Mouse (Mus musculus) bone marrow macrophage, adult 2 months (primary cell): ENCODE results near the gene Msh2. TPM values are rescaled to one million over a fixed set of nuclear protein-coding genes. Genes with fewer than 3 reads are reported as not detected.
"Not testable (repeated sequence)": the region's sequence is repeated elsewhere in the genome, so short reads cannot be mapped to it uniquely, and the experiment has no call there.

ENCODE experiments used
- H3K27ac ChIP-seq: 2 replicates; pipeline ENCODE4 v1.5.1; 2012; ENCODE audit warnings: low read depth, low read length; ENCODE audit not compliant: insufficient read depth
- H3K4me1 ChIP-seq: 2 replicates; pipeline ENCODE4 v1.6.1; 2012; ENCODE audit warnings: low read length; ENCODE audit not compliant: control insufficient read depth, insufficient read depth
- H3K4me3 ChIP-seq: 2 replicates; pipeline ENCODE4 v1.5.1; 2012; ENCODE audit warnings: mild to moderate bottlenecking, low read length, moderate library complexity; ENCODE audit not compliant: insufficient read depth
- CTCF ChIP-seq: IDR thresholded peaks from 2 replicates; pipeline ENCODE4 v1.5.1; 2012; ENCODE audit warnings: low read depth, mild to moderate bottlenecking, low read length, moderate library complexity
- POLR2A ChIP-seq: IDR thresholded peaks from 2 replicates; pipeline ENCODE4 v1.6.1; 2012; ENCODE audit warnings: mild to moderate bottlenecking, low read depth, low read length, borderline replicate concordance
- polyA plus RNA-seq: library from polyadenylated mRNA; stranded (reverse); fragments of >200 nt; gene quantifications from 2 replicates; pipeline ENCODE4 v1.2.4, GENCODE M21; 2012; ENCODE audit not compliant: missing spikeins, insufficient read depth, insufficient read length

The Msh2 gene
- polyA plus RNA-seq, 1 experiment, result 17.1 TPM

- no peak overlapping the region for H3K4me3 ChIP-seq
- TF ChIP-seq POLR2A, result no peak
- TF ChIP-seq CTCF, result no peak
- no peak overlapping the region for H3K27ac ChIP-seq
- peaks cover 3% of the 10 kb centered on the region; the same call in 1 of the 2 replicates for H3K4me1 ChIP-seq
Measured at GRCm38 (mm10) chr17:87664238-87664637, 7.9 kb upstream of the Msh2 start.

- TF ChIP-seq CTCF (peak; percentile 4; the same call in 1 of the 2 replicates), POLR2A (no peak)
Measured at GRCm38 (mm10) chr17:87665066-87665822, 6.9 kb upstream of the Msh2 start.

GRCm38 (mm10) chr17:87672677-87673286, 652 bp downstream of the Msh2 start:
- no peak overlapping the region for H3K27ac ChIP-seq
- peaks cover 9% of the 10 kb centered on the region for H3K4me1 ChIP-seq
- H3K4me3 ChIP-seq, result peak overlapping the region; percentile 68
- no peak for TF ChIP-seq POLR2A
- TF ChIP-seq CTCF, result no peak

More at GRCm38 (mm10) chr17:87665066-87665822, 6.9 kb upstream of the Msh2 start:
- peaks cover 3% of the 10 kb centered on the region; the same call in 1 of the 2 replicates for H3K4me1 ChIP-seq
- no peak overlapping the region for H3K4me3 ChIP-seq
- no peak overlapping the region for H3K27ac ChIP-seq

GRCm38 (mm10) chr17:87676916-87677474, 4.9 kb downstream of the Msh2 start:
- not testable (repeated sequence) for H3K4me3 ChIP-seq, H3K27ac ChIP-seq, H3K4me1 ChIP-seq

GRCm38 (mm10) chr17:87677656-87678055, 5.5 kb downstream of the Msh2 start:
- Histone ChIP-seq H3K4me1 (peaks cover 7% of the 10 kb centered on the region), H3K4me3 (no peak overlapping the region), H3K27ac (no peak overlapping the region)
- TF ChIP-seq CTCF (no peak), POLR2A (no peak)

- H3K4me3 ChIP-seq, result no peak overlapping the region
- H3K27ac ChIP-seq, result no peak overlapping the region
- TF ChIP-seq POLR2A (no peak), CTCF (no peak)
- no peaks in the 10 kb centered on the region for H3K4me1 ChIP-seq
Measured at GRCm38 (mm10) chr17:87689217-87689616, 17.1 kb downstream of the Msh2 start.

- H3K4me3 ChIP-seq, result no peak overlapping the region
- no peaks in the 10 kb centered on the region for H3K4me1 ChIP-seq
- no peak overlapping the region for H3K27ac ChIP-seq
- no peak for TF ChIP-seq POLR2A
- no peak for TF ChIP-seq CTCF
Measured at GRCm38 (mm10) chr17:87691958-87692357, 19.8 kb downstream of the Msh2 start.

GRCm38 (mm10) chr17:87695874-87696465, 23.8 kb downstream of the Msh2 start:
- Histone ChIP-seq H3K4me1 (no peaks in the 10 kb centered on the region), H3K4me3 (no peak overlapping the region), H3K27ac (no peak overlapping the region; the same call in 1 of the 2 replicates)
- TF ChIP-seq CTCF (no peak), POLR2A (no peak)

GRCm38 (mm10) chr17:87696814-87697213, 24.7 kb downstream of the Msh2 start:
- no peaks in the 10 kb centered on the region for H3K4me1 ChIP-seq
- TF ChIP-seq CTCF (no peak), POLR2A (no peak)
- H3K4me3 ChIP-seq, result no peak overlapping the region
- no peak overlapping the region for H3K27ac ChIP-seq

GRCm38 (mm10) chr17:87698996-87699765, 27.1 kb downstream of the Msh2 start:
- TF ChIP-seq CTCF, result no peak
- no peak for TF ChIP-seq POLR2A
- Histone ChIP-seq H3K4me3 (no peak overlapping the region), H3K4me1 (no peaks in the 10 kb centered on the region), H3K27ac (no peak overlapping the region)
